ENCODE assay signal across 8 mouse cellular contexts in genomic region chr8:71405401-71406098, GRCm38 (mm10). TPM values are rescaled to one million over a fixed set of nuclear protein-coding genes. Genes with fewer than 3 reads are reported as not detected.
A peak's percentile ranks its signal among the peaks of the same experiment; 100 is the strongest.
DNase-seq lines count a peak whose midpoint lies in the region; ATAC-seq and TF ChIP-seq lines count a peak whose summit lies in the region.

TSS of gene Ankle1 (plus strand) at chr8:71406010.

- ATAC-seq in heart, embryonic 13.5 days (ENCODE audit: extremely low read depth, insufficient number of reproducible peaks, low FRiP score, low TSS enrichment), result peak; percentile 71
- peak; percentile 88 for ATAC-seq in liver, embryonic 12.5 days
- ATAC-seq in stomach, embryonic 15.5 days (ENCODE audit: insufficient read depth, low FRiP score, low read depth), result peak; percentile 88

- TF ChIP-seq POLR2A in brain, embryonic 14.5 days (IDR thresholded peaks at IDR 0.05; ENCODE audit: borderline replicate concordance, extremely low read depth, insufficient read depth, insufficient read length, poor library complexity, severe bottlenecking), result 0 out of 2 replicates have a peak, but pooled peaks have one; percentile 13

- no peak for TF ChIP-seq CTCF in C2C12 (IDR thresholded peaks at IDR 0.05; ENCODE audit: control insufficient read depth, insufficient read depth, insufficient read length)
- peak; percentile 71 for TF ChIP-seq CTCF in brain, embryonic 14.5 days (IDR thresholded peaks at IDR 0.05; ENCODE audit: borderline replicate concordance, extremely low read depth, insufficient read depth, insufficient read length)

- H3K4me2 ChIP-seq in heart, embryonic 13.5 days, result peak within 1 kb of the TSS; percentile 97
- peak within 1 kb of the TSS; percentile 86 for H3K4me2 ChIP-seq in liver, embryonic 12.5 days
- peak within 1 kb of the TSS; percentile 98 for H3K4me2 ChIP-seq in stomach, embryonic 15.5 days

- peak within 1 kb of the TSS; percentile 96 for H3ac ChIP-seq in C2C12 (ENCODE audit: control insufficient read depth, insufficient read length, low read depth)

- peaks cover 29% of the 10 kb centered on the region for H3K36me3 ChIP-seq in C2C12 (ENCODE audit: control insufficient read depth, insufficient read depth)
- H3K36me3 ChIP-seq in erythroblast, embryonic 14.5 days (ENCODE audit: control insufficient read depth), result peaks cover 73% of the 10 kb centered on the region
- peaks cover 41% of the 10 kb centered on the region for H3K36me3 ChIP-seq in heart, embryonic 13.5 days
- H3K36me3 ChIP-seq in liver, embryonic 12.5 days, result peaks cover 57% of the 10 kb centered on the region
- peaks cover 20% of the 10 kb centered on the region for H3K36me3 ChIP-seq in stomach, embryonic 15.5 days

- H3K9ac ChIP-seq in heart, embryonic 13.5 days, result peak within 1 kb of the TSS; percentile 88
- H3K9ac ChIP-seq in liver, embryonic 12.5 days, result peak within 1 kb of the TSS; percentile 91
- peak within 1 kb of the TSS; percentile 82 for H3K9ac ChIP-seq in stomach, embryonic 15.5 days

- H3K4me1 ChIP-seq in erythroblast, embryonic 14.5 days (ENCODE audit: control insufficient read depth), result peaks cover 45% of the 10 kb centered on the region
- peaks cover 25% of the 10 kb centered on the region for H3K4me1 ChIP-seq in heart, embryonic 13.5 days
- peaks cover 41% of the 10 kb centered on the region for H3K4me1 ChIP-seq in liver, embryonic 12.5 days
- H3K4me1 ChIP-seq in stomach, embryonic 15.5 days, result peaks cover 23% of the 10 kb centered on the region

- H3K27ac ChIP-seq in heart, embryonic 13.5 days (replicated peaks), result peak within 1 kb of the TSS; percentile 55
- peak within 1 kb of the TSS; percentile 85 for H3K27ac ChIP-seq in liver, embryonic 12.5 days
- peak within 1 kb of the TSS; percentile 61 for H3K27ac ChIP-seq in stomach, embryonic 15.5 days

- 13% methylated on average over 33 of the region's 33 CpGs for WGBS in heart, embryonic 13.5 days
- 10% methylated on average over 33 of the region's 33 CpGs for WGBS in liver, embryonic 12.5 days (ENCODE audit: insufficient replicate concordance)
- 16% methylated on average over 33 of the region's 33 CpGs for WGBS in stomach, embryonic 15.5 days

- H3K9me3 ChIP-seq in erythroblast, embryonic 14.5 days (ENCODE audit: control insufficient read depth, low read length), result no peaks in the 10 kb centered on the region
- H3K9me3 ChIP-seq in heart, embryonic 13.5 days, result no peaks in the 10 kb centered on the region
- H3K9me3 ChIP-seq in liver, embryonic 12.5 days (replicated peaks), result no peaks in the 10 kb centered on the region
- H3K9me3 ChIP-seq in stomach, embryonic 15.5 days, result no peaks in the 10 kb centered on the region

- no peaks in the 10 kb centered on the region for H3K27me3 ChIP-seq in C2C12 (ENCODE audit: control insufficient read depth, insufficient read depth, insufficient read length)
- H3K27me3 ChIP-seq in erythroblast, embryonic 14.5 days (ENCODE audit: control insufficient read depth), result no peaks in the 10 kb centered on the region
- H3K27me3 ChIP-seq in heart, embryonic 13.5 days (replicated peaks), result no peaks in the 10 kb centered on the region
- H3K27me3 ChIP-seq in liver, embryonic 12.5 days (replicated peaks), result no peaks in the 10 kb centered on the region
- no peaks in the 10 kb centered on the region for H3K27me3 ChIP-seq in stomach, embryonic 15.5 days (replicated peaks)

- H3K79me2 ChIP-seq in C2C12 (ENCODE audit: control insufficient read depth, insufficient read depth), result peaks cover 22% of the 10 kb centered on the region

- peak; percentile 96 for DNase-seq in brain, embryonic 14.5 days (ENCODE audit: low read depth)
- DNase-seq in kidney, postnatal 10 days, result peak; percentile 98
- peak; percentile 96 to 97 for DNase-seq in natural killer cell, adult 2 months (ENCODE audit: low spot score in 2 of 2)

- H3K79me3 ChIP-seq in C2C12 (ENCODE audit: low read depth), result peaks cover 6% of the 10 kb centered on the region

- peak within 1 kb of the TSS; percentile 84 for H3K4me3 ChIP-seq in C2C12 (ENCODE audit: insufficient read depth, poor library complexity, severe bottlenecking)
- peak within 1 kb of the TSS; percentile 68 for H3K4me3 ChIP-seq in erythroblast, embryonic 14.5 days (replicated peaks)
- H3K4me3 ChIP-seq in heart, embryonic 13.5 days, result peak within 1 kb of the TSS; percentile 80
- H3K4me3 ChIP-seq in liver, embryonic 12.5 days, result peak within 1 kb of the TSS; percentile 92
- H3K4me3 ChIP-seq in stomach, embryonic 15.5 days (replicated peaks), result peak within 1 kb of the TSS; percentile 78

TF ChIP-seq in C2C12, 6 proteins besides CTCF, POLR2A, EP300 and RAD21:
- TF ChIP-seq CEBPB (IDR thresholded peaks at IDR 0.05; ENCODE audit: low read depth) (no peak), MAX (IDR thresholded peaks at IDR 0.05) (peak; percentile 74)

RNA-seq across cellular contexts. Expression of gene Ankle1, which starts in this region (rescaled TPM):
- 6.3 TPM for polyA plus RNA-seq in C2C12 (2012; fragmentation: generic; extraction: Trizol)
- polyA plus RNA-seq in brain, embryonic 14.5 days (2012; rRNA removed), result 12.1 and 29.4 TPM in 2 replicates
- 17.4 and 17.5 TPM in 2 replicates for polyA plus RNA-seq in erythroblast, embryonic 14.5 days (2012)
- polyA plus RNA-seq in heart, embryonic 13.5 days (2015; fragmentation: Nextera tagmentation; extraction: Ambion mirVana), result 27.6 and 29.4 TPM in 2 replicates
- 57.9 and 58.3 TPM in 2 replicates for polyA plus RNA-seq in liver, embryonic 12.5 days (2016; fragmentation: Nextera tagmentation; extraction: Ambion mirVana)
- polyA plus RNA-seq in stomach, embryonic 15.5 days (2015; fragmentation: Nextera tagmentation; extraction: Ambion mirVana), result 42.3 and 46.2 TPM in 2 replicates

Comparison
In these comparisons a context has a peak if more than half of its experiments do, and no peak if none do; other contexts are left out.
1. Peak in every context shown above with its lines: DNase-seq, ATAC-seq, H3K4me3 ChIP-seq and H3K27ac ChIP-seq.